Mouse (Mus musculus) forebrain, embryonic 11.5 days (tissue): ENCODE results near the gene Ptpro. TPM values are rescaled to one million over a fixed set of nuclear protein-coding genes. Genes with fewer than 3 reads are reported as not detected.

Experiments used
- ATAC-seq: fragments of 200-750 bp; cut with Nextera tagmentation; replicated peaks from 2 replicates; pipeline ENCODE4 v1.8.0; 2017; ENCODE audit warnings: moderate TSS enrichment; ENCODE audit not compliant: low FRiP score
- DNase-seq: peaks from one replicate; pipeline ENCODE4 v3.0.0-alpha.2; 2017; ENCODE audit warnings: low spot score
- H3K27ac ChIP-seq: fragments of 300-500 bp; sonication (generic); 2 replicates; pipeline ENCODE4 v1.5.1; 2014; ENCODE audit warnings: low read depth, low read length
- H3K27me3 ChIP-seq: fragments of 300-500 bp; sonication (generic); 2 replicates; pipeline ENCODE4 v1.6.1; 2014; ENCODE audit warnings: mild to moderate bottlenecking, low read length, mixed read lengths; ENCODE audit not compliant: control insufficient read depth, insufficient read depth
- H3K36me3 ChIP-seq: fragments of 300-500 bp; sonication (generic); 2 replicates; pipeline ENCODE4 v1.6.1; 2014; ENCODE audit warnings: mild to moderate bottlenecking, low read length, moderate library complexity, mixed read lengths; ENCODE audit not compliant: control insufficient read depth, insufficient read depth
- H3K4me1 ChIP-seq: fragments of 300-500 bp; sonication (generic); replicated peaks from 2 replicates; pipeline ENCODE4 v1.6.1; 2014; ENCODE audit warnings: low read length, mixed read lengths; ENCODE audit not compliant: control insufficient read depth, insufficient read depth
- H3K4me2 ChIP-seq: fragments of 300-500 bp; sonication (generic); 2 replicates; pipeline ENCODE4 v1.6.1; 2014; ENCODE audit warnings: low read depth, mild to moderate bottlenecking, low read length, moderate library complexity, mixed read lengths; ENCODE audit not compliant: severe bottlenecking
- H3K4me3 ChIP-seq: fragments of 300-500 bp; sonication (generic); 2 replicates; pipeline ENCODE4 v1.5.1; 2014; ENCODE audit warnings: low read depth, low read length
- H3K9ac ChIP-seq: fragments of 300-500 bp; sonication (generic); 2 replicates; pipeline ENCODE4 v1.6.1; 2014; ENCODE audit warnings: low read length
- H3K9me3 ChIP-seq: fragments of 300-500 bp; sonication (generic); 2 replicates; pipeline ENCODE4 v1.6.1; 2016; ENCODE audit warnings: low read length, mixed read lengths; ENCODE audit not compliant: control insufficient read depth
- WGBS: fragments of 180-500 bp; shearing (Covaris S2); extraction: QIAGEN DNeasy Blood & Tissue Kit; methylation state at CpG from one replicate; pipeline ENCODE4 v1.1.7; 2014; 5-methylcytosine and 5-hydroxymethylcytosine counted together
- polyA plus RNA-seq: library from polyadenylated mRNA; unstranded; fragments of >200 nt; fragmentation: Nextera tagmentation; extraction: Ambion mirVana; gene quantifications from 2 replicates; pipeline ENCODE4 v1.2.1, GENCODE M21; 2014

The Ptpro gene
- polyA plus RNA-seq, 1 experiment from 2014 or later: 12.5 TPM

GRCm38 (mm10) chr6:137509341-137510045 lies 257.4 kb downstream of the Ptpro start:
- H3K27ac ChIP-seq: no peak overlapping the region
- H3K9me3 ChIP-seq: no peaks in the 10 kb centered on the region
- H3K9ac ChIP-seq: no peak overlapping the region
- no peak overlapping the region for H3K4me3 ChIP-seq
- H3K4me1 ChIP-seq: no peaks in the 10 kb centered on the region
- 85% methylated on average over 14 of the region's 14 CpGs for WGBS
- H3K4me2 ChIP-seq: no peak overlapping the region
- no peaks in the 10 kb centered on the region for H3K36me3 ChIP-seq
- DNase-seq (no peak), ATAC-seq (no peak)
- H3K27me3 ChIP-seq: no peaks in the 10 kb centered on the region

- H3K4me2 ChIP-seq: no peak overlapping the region
- H3K4me1 ChIP-seq: no peaks in the 10 kb centered on the region
- H3K9me3 ChIP-seq: no peaks in the 10 kb centered on the region
- no peaks in the 10 kb centered on the region for H3K36me3 ChIP-seq
- H3K9ac ChIP-seq: no peak overlapping the region
- WGBS: 82% methylated on average over 5 of the region's 5 CpGs
- H3K27me3 ChIP-seq: no peaks in the 10 kb centered on the region
- H3K4me3 ChIP-seq: no peak overlapping the region
- no peak for ATAC-seq
- H3K27ac ChIP-seq: no peak overlapping the region
- DNase-seq: no peak
These were observed 260.6 kb downstream of the Ptpro start for GRCm38 (mm10) chr6:137512753-137513152.

Other genes starting within 250 kb of the Ptpro start
- gene Rerg, start 81.8 kb upstream of the Ptpro start, polyA plus RNA-seq: 1.3 and 1.6 TPM in 2 replicates